Mouse (Mus musculus) R1 (cell line): Measurements from ENCODE around the gene Zfpm1.

Experiments used
- DNase-seq: peaks from one replicate; pipeline ENCODE4 v3.0.0-alpha.2; 2018; ENCODE audit warnings: low read depth, low spot score

Gene Zfpm1

GRCm38 (mm10) chr8:122323951-122324402 lies 42.0 kb downstream of the Zfpm1 start:
- peak; percentile 78 for DNase-seq

GRCm38 (mm10) chr8:122325196-122325595 lies 43.3 kb downstream of the Zfpm1 start:
- no peak for DNase-seq

GRCm38 (mm10) chr8:122326114-122326542 lies 44.2 kb downstream of the Zfpm1 start:
- no peak for DNase-seq

- no peak for DNase-seq
Measured at GRCm38 (mm10) chr8:122329072-122329471, 47.1 kb downstream of the Zfpm1 start.

GRCm38 (mm10) chr8:122329553-122330239 lies 47.8 kb downstream of the Zfpm1 start:
- no peak for DNase-seq

GRCm38 (mm10) chr8:122330446-122331133 lies 48.6 kb downstream of the Zfpm1 start:
- no peak for DNase-seq

- no peak for DNase-seq
Measured at GRCm38 (mm10) chr8:122331134-122331523, 49.2 kb downstream of the Zfpm1 start.

- DNase-seq: peak; percentile 72
Measured at GRCm38 (mm10) chr8:122332753-122333506, 51.0 kb downstream of the Zfpm1 start.

GRCm38 (mm10) chr8:122333531-122333930 lies 51.6 kb downstream of the Zfpm1 start:
- no peak for DNase-seq

- no peak for DNase-seq
Measured at GRCm38 (mm10) chr8:122334791-122335490, 53.0 kb downstream of the Zfpm1 start.

GRCm38 (mm10) chr8:122335638-122336250 lies 53.8 kb downstream of the Zfpm1 start:
- no peak for DNase-seq

GRCm38 (mm10) chr8:122336251-122336910 lies 54.4 kb downstream of the Zfpm1 start:
- DNase-seq: peak; percentile 77

- no peak for DNase-seq
Measured at GRCm38 (mm10) chr8:122338852-122339251, 56.9 kb downstream of the Zfpm1 start.

GRCm38 (mm10) chr8:122340761-122341160 lies 58.8 kb downstream of the Zfpm1 start:
- peak; percentile 49 for DNase-seq

- DNase-seq: no peak
Measured at GRCm38 (mm10) chr8:122341790-122342189, 59.8 kb downstream of the Zfpm1 start.

- DNase-seq: no peak
Measured at GRCm38 (mm10) chr8:122342362-122342761, 60.4 kb downstream of the Zfpm1 start.

- no peak for DNase-seq
Measured at GRCm38 (mm10) chr8:122342806-122343209, 60.9 kb downstream of the Zfpm1 start.

GRCm38 (mm10) chr8:122343341-122343740 lies 61.4 kb downstream of the Zfpm1 start:
- DNase-seq: no peak

- no peak for DNase-seq
Measured at GRCm38 (mm10) chr8:122343758-122344157, 61.8 kb downstream of the Zfpm1 start.

- peak; percentile 46 for DNase-seq
Measured at GRCm38 (mm10) chr8:122344219-122344618, 62.3 kb downstream of the Zfpm1 start.
